Mouse (Mus musculus) megakaryocyte-erythroid progenitor cell, adult 5-6 weeks (primary cell): ENCODE measurements at regions not wholly inside any gene's neighbourhood (a gene's known extent, or its start where the extent isn't known, plus 50 kb on each side); places are given as distances from the start of the nearest gene placed in this dataset.

Experiments
- ATAC-seq: replicated peaks from 2 replicates; pipeline ENCODE4 v1.8.0; 2016; ENCODE audit warnings: mild to moderate bottlenecking, inconsistent platforms; ENCODE audit not compliant: severe bottlenecking, poor library complexity, low FRiP score, low TSS enrichment

- ATAC-seq, result no peak
Measured at GRCm38 (mm10) chr10:72533427-72533826, 121.2 kb upstream of the Zwint start.

GRCm38 (mm10) chr10:72533859-72534258 lies 120.8 kb upstream of the Zwint start:
- ATAC-seq, result no peak

- ATAC-seq, result no peak
Measured at GRCm38 (mm10) chr10:72549564-72549963, 105.1 kb upstream of the Zwint start.

- no peak for ATAC-seq
Measured at GRCm38 (mm10) chr10:72551561-72551960, 103.1 kb upstream of the Zwint start.

GRCm38 (mm10) chr10:72573991-72574652 lies 80.5 kb upstream of the Zwint start:
- no peak for ATAC-seq

- no peak for ATAC-seq
Measured at GRCm38 (mm10) chr10:72577713-72578112, 76.9 kb upstream of the Zwint start.

GRCm38 (mm10) chr10:72578501-72578900 lies 76.1 kb upstream of the Zwint start:
- ATAC-seq, result no peak

- no peak for ATAC-seq
Measured at GRCm38 (mm10) chr10:72581311-72581710, 73.3 kb upstream of the Zwint start.

- no peak for ATAC-seq
Measured at GRCm38 (mm10) chr10:72588561-72588960, 66.1 kb upstream of the Zwint start.

- no peak for ATAC-seq
Measured at GRCm38 (mm10) chr10:72593049-72593448, 61.6 kb upstream of the Zwint start.
